Mouse (Mus musculus) layer of hippocampus, adult 11-12 months (tissue): Measurements from ENCODE around the gene Olfr1513.
A peak's percentile ranks its signal among the peaks of the same experiment; 100 is the strongest.
"Not testable (repeated sequence)": the region's sequence is repeated elsewhere in the genome, so short reads cannot be mapped to it uniquely, and the experiment has no call there.

Source experiments
- DNase-seq: peaks from one replicate; pipeline ENCODE4 v3.0.0; 2022; ENCODE audit warnings: low spot score

Olfr1513 gene

GRCm38 (mm10) chr14:52356308-52356707 lies at the start of gene Olfr1513:
TSS of gene Olfr1513 (minus strand) at chr14:52356408.
- DNase-seq: no peak

- DNase-seq: no peak
Observed at GRCm38 (mm10) chr14:52397279-52397678, 41.1 kb upstream of the Olfr1513 start, which contains the start of gene Olfr1511. TSS of gene Olfr1511 (minus strand) at chr14:52397379.

GRCm38 (mm10) chr14:52390084-52390848 lies 34.1 kb upstream of the Olfr1513 start:
- DNase-seq: not testable (repeated sequence)

GRCm38 (mm10) chr14:52379068-52379467 lies 22.9 kb upstream of the Olfr1513 start, which contains the start of gene Olfr1512:
TSS of gene Olfr1512 (minus strand) at chr14:52379168.
- DNase-seq: no peak

- DNase-seq: no peak
Observed at GRCm38 (mm10) chr14:52368741-52369140, 12.5 kb upstream of the Olfr1513 start.

GRCm38 (mm10) chr14:52339512-52339852 lies 16.7 kb downstream of the Olfr1513 start:
- no peak for DNase-seq

- peak; percentile 82 for DNase-seq
Observed at GRCm38 (mm10) chr14:52338751-52339511, 17.3 kb downstream of the Olfr1513 start.

- DNase-seq: no peak
Observed at GRCm38 (mm10) chr14:52332171-52332570, 24.0 kb downstream of the Olfr1513 start.

- DNase-seq: no peak
Observed at GRCm38 (mm10) chr14:52331069-52331750, 25.0 kb downstream of the Olfr1513 start.

- no peak for DNase-seq
Observed at GRCm38 (mm10) chr14:52327910-52328812, 28.0 kb downstream of the Olfr1513 start, which contains the start of gene Sall2. TSS of gene Sall2 (minus strand) at chr14:52328762.

- DNase-seq: no peak
Observed at GRCm38 (mm10) chr14:52327375-52327901, 28.8 kb downstream of the Olfr1513 start.

GRCm38 (mm10) chr14:52325890-52326289 lies 30.3 kb downstream of the Olfr1513 start:
- DNase-seq: no peak

- no peak for DNase-seq
Observed at GRCm38 (mm10) chr14:52319361-52319760, 36.8 kb downstream of the Olfr1513 start.

- DNase-seq: no peak
Observed at GRCm38 (mm10) chr14:52316441-52317225, 39.6 kb downstream of the Olfr1513 start.

GRCm38 (mm10) chr14:52315792-52316440 lies 40.3 kb downstream of the Olfr1513 start:
- DNase-seq: peak; percentile 69

GRCm38 (mm10) chr14:52315283-52315780 lies 40.9 kb downstream of the Olfr1513 start:
- peak; percentile 26 for DNase-seq

- no peak for DNase-seq
Observed at GRCm38 (mm10) chr14:52314808-52315150, 41.4 kb downstream of the Olfr1513 start.

GRCm38 (mm10) chr14:52313931-52314807 lies 42.0 kb downstream of the Olfr1513 start:
- DNase-seq: no peak

- no peak for DNase-seq
Observed at GRCm38 (mm10) chr14:52310906-52311305, 45.3 kb downstream of the Olfr1513 start.
